Mouse (Mus musculus) spleen, postnatal 36 days (tissue): Measurements from ENCODE around the gene Nob1.

Experiments used
- DNase-seq, 2 experiments: peaks; one replicate each; pipeline ENCODE4 v3.0.0; 2022; ENCODE audit warnings: low spot score in 2 of 2, mixed read lengths in 1 of 2

Nob1 gene

DNA sequence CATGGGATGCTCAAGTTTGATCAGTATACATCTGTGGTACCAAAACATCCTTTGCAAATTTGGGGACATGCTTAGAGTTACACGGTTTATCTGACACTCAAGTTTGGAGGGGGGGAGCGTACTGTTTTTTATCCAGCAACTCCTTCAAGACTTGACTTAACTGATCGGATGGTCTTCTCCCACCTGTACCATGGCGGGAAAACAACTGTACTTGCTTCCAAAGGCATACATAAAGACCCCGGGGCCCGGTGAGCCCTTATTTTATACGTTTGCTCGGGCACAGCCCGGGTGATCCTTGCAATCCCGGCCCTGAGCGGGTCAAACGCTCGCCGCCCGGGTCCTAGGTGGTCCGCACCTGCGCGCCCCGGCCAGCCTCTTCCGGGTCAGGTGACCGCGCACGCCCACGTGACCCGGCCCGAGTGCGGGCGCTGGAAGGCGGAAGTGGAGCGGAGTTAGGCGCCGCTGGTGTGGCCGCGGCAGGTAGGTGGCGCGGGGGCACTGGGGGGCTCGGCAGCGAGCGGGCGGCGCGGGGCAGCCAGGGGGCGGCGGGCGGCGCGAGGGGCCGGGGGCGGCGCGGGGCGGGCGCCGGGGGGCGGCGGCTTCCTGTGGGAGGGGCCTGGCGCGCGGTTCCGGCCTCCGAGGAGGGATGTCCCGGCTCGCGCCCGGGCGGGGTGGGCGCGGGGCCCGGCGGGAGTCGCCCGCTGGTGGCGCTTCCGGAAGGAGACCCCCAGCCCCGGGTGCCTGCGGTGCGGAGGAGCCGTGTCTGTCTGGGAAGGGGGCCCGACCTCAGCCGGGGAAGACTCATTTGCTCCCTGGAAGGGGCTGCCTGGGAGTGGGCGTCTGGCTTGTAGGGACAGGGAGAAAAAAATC lies 11.3 kb upstream of the Nob1 start, which contains the start of gene Wwp2:
Gene Wwp2, plus strand, starts transcription at position 404 of the 870 bp plus-strand sequence.
- peak; percentile 79 to 84 for DNase-seq

DNA sequence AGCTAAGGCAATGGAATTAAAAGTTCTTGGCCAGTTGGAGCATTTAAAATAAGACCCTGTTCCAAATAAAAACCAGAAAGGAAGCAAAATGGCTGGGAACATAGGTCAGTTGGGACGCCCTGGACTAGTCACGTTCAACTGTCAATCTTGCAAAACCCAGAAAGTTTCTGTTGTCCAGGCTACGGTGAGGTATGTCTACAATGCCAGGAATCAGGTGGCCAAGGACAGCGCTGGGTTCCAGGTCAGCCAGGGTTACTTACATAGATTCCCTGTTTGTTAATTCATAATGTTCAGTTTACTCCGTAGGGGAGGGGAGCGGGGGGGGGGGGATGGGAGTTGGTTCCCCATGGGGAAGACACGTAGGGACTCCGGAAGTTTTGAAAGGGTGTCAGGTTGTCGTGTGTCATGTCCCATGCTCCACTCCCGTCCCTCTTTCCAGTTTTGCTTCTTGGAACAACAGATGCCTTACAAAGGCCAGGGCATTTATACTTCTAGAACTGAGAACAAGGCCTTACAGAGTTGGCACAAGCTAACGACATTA lies 10.6 kb upstream of the Nob1 start:
- no peak for DNase-seq

DNA sequence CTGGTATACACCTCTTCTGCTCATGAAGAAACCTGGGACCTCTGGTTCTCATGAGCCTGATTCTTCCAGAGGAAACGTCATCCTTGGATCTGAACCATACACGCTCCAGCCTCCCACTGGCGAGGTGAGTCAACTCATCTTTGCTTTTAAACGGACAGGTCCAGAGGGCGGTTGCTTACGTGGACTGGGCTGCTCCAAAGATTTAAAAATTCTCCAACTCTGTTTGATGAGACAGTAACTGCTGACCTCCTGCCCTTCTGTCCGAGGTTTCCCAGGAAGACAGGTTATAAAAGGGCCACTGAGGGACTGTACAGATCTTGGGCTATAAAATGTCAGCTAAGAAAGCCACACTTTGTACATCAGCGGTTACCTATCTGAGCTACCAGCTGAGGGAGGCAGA lies 6.0 kb upstream of the Nob1 start:
- DNase-seq = no peak

GRCm38 (mm10) chr8:107425230-107425597 lies 363 bp upstream of the Nob1 start:
- no peak for DNase-seq

DNA sequence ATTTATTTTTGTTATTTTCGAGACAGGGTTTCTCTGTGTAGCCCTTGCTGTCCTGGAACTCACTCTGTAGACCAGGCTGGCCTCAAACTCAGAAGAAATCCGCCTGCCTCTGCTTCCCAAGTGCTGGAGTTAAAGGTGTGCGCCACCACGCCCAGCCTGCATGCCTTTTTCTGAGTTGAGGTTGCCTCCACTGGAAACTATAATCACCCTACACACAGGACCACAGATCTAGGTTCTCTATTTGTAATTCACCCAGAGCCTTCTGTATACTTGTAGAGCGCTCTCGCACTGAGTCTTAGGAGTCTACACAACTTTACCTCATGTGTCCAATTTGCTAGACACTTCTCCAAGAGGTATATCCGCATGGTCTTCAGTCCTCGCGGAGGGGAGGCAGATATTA lies 675 bp downstream of the Nob1 start:
- DNase-seq = no peak

DNA sequence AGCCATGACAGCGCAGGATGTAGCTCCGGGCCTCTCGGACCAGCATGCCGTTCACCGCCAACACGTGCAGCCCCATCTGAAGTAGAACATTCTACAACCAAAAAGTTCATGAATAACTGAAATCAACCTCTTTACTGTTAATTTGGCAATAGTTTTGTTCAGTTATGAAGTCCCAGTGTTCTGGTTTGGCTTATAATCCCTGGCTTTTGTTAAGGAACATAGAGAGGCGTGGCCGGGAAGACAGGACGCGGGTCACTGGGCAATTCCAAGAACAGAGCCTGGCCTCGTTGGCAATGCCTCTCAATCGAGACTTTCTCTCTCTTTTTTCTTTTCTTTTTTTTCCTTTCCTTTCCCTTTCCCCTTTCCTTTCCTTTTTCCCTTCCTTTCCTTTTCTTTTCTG lies 7.8 kb downstream of the Nob1 start:
- no peak for DNase-seq

DNA sequence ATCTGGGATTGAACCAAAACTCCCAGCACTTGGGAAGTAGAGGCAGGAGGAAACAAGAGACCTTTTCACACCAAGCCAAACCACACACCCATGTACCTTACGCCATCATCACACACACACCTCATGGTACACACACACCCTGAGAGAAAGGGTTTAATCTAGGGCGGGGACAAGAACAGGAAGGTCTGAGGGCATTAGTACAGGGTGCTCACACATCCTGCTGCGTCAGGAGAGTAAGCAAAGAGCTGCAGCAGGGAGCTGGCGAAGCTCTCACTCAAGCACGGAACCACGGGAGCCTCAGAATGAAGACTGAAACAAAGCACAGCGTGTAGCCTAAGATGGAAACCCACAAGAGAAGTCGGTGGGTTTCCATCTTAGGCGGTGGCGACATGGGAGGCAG lies 11.0 kb downstream of the Nob1 start:
- DNase-seq = no peak

DNA sequence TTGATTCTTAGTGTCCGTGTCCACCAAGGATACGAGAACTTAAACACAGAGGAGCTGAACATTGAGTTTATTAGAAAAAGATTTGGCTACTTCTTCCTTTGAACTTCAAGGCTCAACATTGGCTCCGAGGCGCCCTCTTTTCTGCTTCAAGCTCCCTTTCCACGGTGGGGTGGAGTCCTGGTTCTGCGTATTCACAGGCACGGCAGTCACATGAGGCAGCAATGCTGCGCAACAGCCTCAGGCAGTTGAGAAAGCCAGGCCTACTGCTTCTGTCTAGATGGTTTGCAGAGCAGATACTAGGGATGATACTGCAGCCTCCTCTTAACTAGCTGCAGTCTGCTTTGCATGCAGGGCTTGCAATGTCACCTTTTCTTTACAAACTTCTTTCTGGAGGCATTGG lies 12.3 kb downstream of the Nob1 start:
- DNase-seq = no peak

DNA sequence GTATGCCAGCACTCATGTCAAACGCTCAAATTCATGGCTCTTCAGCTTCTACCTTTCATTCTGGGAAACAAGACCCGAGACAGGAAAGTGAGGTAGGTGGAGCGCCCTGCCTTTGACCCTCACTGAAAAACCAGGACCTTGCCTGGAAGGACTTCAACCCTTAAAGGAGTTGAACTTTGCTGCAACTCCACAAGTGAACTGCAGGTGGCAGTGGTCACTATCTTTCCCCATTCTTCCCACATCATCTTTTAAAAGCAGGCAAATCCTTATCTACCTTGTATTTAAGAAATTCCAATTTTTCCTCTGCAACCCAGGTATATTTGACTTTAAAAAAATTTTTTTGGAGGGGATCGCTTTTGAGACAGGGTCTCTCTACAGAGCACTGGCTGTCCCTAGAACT lies 13.5 kb downstream of the Nob1 start:
- DNase-seq = no peak

- no peak for DNase-seq
Measured at GRCm38 (mm10) chr8:107405935-107406334, 18.9 kb downstream of the Nob1 start.

DNA sequence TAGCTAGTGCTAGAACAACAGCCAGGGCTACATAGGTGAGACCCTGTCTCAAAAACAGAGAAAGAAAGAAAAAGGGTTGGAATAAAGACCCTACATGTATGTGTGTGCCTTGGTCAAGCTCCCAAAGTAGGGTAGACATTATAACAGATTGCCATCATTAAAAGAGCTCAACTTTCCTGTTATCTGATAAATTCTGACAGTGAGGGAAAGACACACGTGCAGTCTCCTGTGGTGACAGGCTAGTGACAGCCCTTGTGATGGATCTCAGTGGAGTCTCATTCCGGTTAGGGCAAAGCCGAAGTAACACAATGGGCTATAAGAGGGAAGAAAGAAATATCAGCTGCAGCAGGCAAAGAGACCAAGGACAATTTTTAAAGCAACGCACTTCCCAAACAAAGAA lies 20.8 kb downstream of the Nob1 start:
- DNase-seq = no peak

GRCm38 (mm10) chr8:107403038-107403781 lies 21.6 kb downstream of the Nob1 start, which contains the start of gene Nqo1:
TSS of gene Nqo1 (minus strand) at chr8:107403206.
- DNase-seq = peak; percentile 57 to 72

GRCm38 (mm10) chr8:107401866-107402265 lies 23.0 kb downstream of the Nob1 start:
- no peak for DNase-seq

- no peak for DNase-seq
Measured at GRCm38 (mm10) chr8:107399495-107399894, 25.4 kb downstream of the Nob1 start.

- no peak for DNase-seq
Measured at GRCm38 (mm10) chr8:107397665-107398064, 27.2 kb downstream of the Nob1 start.

DNA sequence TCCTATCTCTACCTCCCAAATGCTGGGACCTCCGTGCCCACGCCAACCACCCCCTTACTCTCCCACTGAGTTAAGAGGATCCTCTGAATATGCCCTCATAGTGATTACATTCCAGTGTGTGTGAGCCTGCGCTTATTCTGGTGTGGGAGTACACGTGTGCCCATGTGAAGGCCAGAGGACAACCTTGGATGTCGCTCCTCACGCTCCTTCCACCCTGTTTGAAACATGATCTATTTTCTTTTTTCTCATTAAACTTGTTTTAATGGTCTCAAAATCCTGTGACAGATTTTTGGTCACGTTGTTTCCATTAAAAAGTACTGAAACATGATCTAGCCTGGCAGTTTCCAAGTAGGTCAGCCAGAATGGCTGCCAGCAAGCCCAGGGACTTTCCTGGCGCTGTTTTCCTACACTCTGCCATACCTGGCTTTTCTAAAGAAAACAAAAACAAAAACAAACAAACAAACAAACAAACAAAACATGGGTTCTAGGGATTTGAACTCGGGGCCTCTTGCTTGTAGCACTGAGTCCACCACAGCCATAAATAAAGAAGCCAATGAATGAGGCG lies 28.7 kb downstream of the Nob1 start:
- no peak for DNase-seq

- DNase-seq = no peak
Measured at GRCm38 (mm10) chr8:107395397-107395796, 29.5 kb downstream of the Nob1 start.

DNA sequence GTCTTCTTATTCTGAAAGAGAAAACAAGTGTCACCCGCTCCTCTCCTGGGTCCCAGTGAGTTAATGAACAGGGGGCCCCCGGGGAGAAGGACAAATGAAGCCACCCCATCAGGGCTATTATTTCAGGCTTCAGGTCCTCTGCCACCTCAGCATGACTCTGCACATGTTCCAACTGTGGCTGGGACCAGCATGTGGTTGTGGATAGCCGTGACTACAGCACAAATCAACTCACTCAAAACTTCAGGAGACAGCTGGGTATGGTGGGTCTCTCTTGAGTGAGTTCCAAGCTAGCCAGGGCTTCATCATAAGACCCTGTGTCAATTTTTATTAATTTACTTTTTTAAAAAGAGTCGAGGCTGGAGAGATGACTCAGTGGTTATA lies 33.7 kb downstream of the Nob1 start:
- DNase-seq = no peak

- DNase-seq = no peak
Measured at GRCm38 (mm10) chr8:107390476-107391135, 34.2 kb downstream of the Nob1 start.

- no peak for DNase-seq
Measured at GRCm38 (mm10) chr8:107389557-107389956, 35.3 kb downstream of the Nob1 start.

DNA sequence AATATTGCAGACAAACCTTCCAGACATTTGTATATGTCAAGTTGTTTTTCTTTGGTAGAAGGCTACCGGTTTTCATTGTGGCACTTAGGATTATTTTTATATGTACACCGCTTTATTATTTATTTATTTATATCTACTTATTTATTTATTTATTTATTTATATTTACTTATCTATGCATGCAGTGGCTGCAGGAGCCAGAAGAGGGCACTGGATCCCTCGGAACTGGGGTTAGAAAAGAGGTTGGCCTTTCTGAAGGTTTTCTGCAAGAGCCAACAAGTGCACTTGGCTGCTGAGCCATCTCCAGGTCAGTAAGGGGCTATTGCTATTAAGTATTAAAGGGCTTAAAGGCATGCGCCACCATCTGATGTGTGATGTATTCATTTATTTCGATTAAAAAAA lies 37.0 kb downstream of the Nob1 start:
- DNase-seq = no peak

GRCm38 (mm10) chr8:107386642-107387041 lies 38.2 kb downstream of the Nob1 start:
- peak in 1 of 2 experiments; percentile 21 for DNase-seq
